Mouse (Mus musculus): Measurements from ENCODE around the gene Galns.

Galns gene

DNA sequence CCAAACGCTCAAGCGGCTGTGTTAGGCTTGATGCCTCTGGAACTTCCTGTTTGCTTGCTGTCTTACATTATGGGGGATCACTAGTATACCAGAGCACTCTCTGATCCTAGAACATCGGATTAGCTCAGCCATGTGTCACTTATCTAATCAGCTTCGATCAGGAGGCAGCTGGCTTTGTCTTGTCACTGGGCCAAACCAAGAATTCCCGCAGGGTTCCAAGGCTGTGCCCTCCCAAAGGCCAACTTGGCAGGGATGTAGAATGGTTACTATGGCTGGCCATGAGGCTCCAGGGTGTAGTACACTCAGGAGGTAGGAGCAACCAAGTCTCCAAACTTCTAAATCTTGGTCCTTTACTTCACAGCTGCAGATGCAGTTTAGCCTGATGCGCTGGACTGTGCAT lies 44.5 kb downstream of the Galns start:
- no peak for DNase-seq

DNA sequence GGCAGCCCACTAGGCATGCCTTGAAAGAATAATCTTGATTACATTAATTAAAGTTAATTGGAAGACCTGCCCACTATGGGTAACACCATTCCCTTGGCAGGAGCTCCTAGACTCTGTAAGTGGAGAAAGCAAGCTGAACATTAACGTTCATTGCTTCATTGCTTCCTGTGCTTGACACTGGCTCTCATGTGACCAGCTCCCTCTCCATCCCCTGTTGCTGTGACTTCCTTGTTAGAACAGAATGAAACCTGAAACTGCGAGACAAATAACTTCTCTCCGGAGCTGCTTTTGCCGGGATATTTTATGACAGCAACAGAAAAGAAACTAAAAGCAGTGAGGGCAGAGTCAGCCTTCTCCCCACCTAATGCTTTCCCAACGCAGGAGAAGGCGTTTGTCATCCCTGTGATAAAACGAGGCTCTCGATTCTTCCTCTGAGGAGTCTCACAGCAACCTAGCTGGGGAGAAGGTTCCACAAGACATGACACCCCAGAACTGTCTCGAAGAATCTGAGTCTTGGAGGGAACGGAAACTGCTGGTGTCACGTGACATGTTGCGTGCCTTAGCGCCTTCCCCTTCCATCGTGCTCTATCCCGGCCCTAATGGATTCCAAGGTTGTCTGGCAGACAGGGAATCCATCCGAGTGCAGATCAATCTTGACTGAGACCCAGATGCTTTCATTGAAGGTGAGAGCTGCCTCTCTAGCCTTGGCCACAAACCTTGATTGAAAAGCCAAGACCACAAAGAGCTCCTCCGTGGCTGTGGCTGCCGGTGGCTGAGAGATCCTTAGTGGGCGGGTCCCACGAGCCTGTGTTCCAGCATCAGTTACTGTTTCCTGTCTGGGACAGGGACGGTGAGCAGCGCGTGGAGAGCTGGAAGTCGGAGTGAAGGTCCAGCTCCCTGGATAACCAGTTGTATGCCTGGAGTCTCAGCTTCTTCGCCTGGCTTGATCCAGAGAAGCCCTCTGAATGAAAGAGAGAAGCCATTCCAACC lies 46.6 kb downstream of the Galns start:
- DNase-seq = no peak

DNA sequence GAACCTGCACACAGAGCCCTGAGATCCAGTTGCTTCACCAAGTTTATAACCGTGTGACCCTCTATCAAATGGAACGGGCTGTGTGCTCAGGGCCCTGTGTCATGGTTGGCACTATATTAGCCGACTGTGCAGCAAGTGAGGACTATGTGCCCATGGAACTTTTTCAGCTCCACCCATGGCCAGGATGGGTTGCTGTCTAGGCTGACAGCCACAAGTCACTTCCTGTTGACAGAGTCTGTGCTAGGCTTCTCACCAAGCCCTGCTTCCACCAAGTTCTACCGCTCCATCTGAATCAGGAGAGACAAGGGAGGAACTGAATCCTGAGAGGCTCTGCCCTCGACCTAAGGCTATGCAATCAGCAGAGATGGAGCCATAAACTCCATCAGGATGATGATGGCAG lies 50.1 kb downstream of the Galns start:
- DNase-seq = peak in 1 of 2 experiments; percentile 50

DNA sequence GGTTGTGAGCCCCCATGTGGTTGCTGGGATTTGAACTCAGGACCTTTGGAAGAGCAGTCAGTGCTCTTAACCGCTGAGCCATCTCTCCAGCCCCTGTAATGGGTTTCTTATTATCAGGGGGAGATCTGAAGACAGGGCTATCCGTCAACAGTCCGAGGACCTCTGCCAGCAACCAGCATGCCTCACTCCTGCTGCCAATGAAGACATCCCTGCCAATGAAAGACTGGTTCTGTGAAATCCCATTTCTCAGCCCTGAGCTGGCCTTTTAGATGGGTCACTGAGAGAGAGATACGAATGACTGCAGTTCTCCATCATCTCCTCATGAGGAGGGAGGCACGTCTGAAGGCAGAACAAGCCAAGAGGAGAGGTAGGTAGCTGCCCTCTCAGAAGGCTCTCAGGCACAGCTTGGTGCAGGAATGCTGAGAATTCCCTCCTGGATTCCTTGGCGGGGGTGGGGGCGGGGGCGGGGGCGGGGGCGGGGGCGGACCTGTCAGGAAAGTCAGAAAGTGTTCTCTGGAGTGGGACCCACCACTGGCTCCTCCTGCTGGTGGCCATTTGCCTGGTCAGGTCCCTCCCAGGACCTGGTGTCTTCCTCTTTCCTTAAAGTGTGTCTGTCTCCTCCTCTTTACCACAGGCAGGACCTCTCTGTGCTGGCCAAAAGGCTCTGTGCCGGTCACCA lies 52.5 kb downstream of the Galns start:
- DNase-seq = peak in 1 of 2 experiments; percentile 60

DNA sequence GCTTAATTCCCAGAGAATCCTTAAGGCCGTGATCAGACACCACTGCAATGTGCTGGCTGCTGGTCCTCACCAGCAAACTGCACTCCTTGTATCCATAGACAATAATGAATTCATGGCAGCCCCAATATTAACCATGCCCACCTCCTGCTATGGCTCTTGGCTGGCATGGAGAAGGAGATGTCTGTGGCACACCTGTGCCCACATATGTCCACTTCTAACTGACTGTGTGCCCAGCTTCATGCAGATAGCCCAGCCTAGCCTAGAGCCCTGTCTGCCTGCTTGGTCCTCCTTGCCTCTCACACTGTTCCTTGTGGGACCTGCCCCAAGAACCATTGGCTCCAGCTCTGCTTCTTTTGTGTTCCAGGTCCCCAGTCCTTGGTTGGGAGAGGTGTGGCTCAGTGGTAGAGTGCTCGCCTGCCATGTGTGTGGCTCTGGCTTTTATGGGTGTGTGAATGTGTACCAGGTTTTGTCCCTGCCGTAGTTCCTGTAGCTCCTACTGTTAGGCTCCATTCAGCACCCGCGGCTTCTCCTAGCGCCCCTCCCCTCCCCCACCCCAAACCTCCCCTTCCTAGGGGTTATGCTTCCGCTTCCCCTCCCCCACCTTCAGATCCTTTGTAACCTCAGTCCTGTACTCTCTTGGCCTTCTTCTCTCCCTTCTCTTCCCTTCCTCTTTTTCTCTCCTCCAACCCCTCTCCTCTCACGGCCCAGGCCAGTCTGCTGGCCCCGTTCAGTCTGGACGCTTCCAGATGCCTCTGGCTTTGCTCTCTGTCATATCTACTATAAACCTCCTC lies 53.8 kb downstream of the Galns start:
- DNase-seq = no peak

DNA sequence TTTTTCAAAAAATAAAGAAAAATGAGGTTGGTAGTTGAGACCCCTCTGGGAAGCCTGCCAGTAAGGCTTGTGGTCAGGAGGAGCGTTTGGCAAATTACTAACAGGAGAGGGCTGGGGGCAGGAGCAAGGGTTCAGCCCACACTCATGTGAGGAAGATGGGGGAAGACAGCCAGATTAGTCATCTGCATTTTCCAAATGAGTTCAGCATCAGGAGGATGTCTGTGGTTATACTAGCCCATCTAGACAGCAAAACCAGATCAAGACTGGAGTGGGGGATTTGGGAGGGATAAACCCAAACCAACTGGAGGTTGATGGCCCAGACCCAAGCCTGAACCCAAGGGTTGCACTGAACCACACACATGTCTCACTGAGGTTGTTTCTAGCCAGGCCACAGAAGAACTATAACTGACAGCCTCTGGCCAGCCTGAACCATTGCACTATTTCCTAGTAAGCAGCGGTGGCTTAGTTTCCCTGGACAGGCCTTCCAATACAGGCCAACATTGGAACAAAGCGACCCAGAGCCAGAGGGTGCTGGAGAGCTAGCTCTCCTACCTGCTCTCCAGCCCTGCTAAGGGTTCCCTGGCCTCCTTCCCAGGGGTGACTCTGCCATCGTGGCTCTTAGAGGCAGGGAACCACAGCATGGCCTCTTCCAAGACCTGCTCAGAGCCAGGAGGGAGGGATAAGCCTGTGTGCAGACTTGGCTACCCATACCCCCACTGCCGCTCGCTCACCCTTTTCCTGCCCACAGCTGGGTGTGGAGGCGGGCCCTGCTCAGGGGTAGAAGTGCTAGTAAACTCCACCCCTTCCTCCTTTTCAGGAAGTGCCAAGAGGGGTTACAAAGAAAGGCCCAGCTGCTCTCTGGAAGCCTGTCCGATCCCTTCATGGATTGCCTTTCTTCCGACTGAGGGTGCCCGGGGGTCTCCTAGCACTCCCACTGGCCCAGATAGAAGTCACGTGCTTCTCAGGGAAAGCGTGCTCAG lies 54.9 kb downstream of the Galns start:
- peak; percentile 53 to 79 for DNase-seq

DNA sequence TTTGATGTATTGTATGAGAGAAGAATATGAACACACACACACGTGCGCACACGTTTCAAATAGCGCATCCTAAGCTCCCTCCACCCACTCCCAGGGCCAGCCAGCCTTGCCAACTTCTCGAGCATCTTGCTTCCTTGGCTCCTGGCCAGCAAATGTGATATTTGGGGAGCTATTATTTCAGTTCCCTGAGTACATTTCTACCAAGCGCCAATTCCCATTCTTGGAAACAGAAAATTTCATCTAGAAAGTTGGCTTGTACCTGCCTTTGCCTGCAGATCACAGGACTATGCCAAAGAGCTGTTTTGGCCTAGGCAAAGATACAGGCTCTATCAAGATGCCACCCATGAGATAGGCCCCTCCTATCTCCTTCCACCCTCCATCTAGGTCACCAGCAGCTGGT lies 56.5 kb downstream of the Galns start:
- DNase-seq = no peak

DNA sequence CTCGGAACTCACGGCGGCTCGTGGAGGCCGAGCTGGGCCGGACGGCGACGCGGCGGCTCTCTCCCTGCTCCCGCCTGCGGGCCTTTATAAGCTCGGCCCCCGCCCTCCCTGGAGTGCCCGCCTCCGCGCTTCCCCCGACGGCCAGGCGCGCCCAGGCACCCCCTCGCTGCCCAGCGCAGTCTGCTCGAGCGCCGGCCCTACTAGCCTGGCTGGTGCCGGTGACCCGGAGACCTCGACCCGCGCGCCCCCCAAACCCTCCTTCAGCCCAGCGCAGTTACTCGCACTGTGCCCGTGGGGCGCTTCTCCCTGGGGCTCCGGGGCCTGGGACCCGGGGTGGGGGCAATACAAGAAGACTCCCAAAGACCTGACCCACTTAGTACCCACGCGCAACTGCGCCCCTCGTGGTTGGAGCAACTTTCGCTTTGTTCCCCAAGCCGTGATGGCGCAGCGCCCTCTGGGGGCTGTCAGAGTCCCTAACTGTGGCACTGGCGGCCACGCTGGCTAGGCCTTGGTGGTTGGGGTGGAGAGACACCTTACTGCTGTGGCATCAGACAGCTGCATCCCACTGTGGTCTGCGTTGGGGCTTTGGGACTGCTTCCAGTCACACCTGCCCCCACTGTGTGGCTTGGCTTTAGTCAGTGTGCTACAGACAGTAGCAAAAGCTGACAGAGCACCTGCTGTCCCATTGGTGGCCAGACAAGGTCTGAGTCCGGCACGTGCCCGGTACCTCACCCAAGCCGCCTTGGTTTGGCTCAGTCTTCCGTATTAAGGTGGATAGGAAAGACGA lies 59.8 kb downstream of the Galns start, which contains the start of gene Piezo1:
Piezo1 (minus strand) TSS at position 65 of the 787 bp plus-strand sequence.
- DNase-seq = peak; percentile 96 to 97

DNA sequence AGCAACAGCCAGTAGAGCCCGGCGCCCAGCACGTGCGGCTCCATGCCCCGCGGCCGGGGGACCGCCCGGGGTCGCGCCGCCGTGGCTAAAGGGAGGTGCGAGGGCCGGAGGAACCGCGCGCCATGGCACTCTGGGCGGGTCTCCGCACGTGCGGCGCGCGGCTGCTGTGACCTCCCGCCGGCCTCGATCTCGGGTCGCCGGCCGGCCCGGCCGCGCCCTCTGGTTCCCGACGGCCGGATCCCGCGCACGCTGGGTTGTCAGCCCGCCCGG lies 60.3 kb downstream of the Galns start:
- no peak for DNase-seq

DNA sequence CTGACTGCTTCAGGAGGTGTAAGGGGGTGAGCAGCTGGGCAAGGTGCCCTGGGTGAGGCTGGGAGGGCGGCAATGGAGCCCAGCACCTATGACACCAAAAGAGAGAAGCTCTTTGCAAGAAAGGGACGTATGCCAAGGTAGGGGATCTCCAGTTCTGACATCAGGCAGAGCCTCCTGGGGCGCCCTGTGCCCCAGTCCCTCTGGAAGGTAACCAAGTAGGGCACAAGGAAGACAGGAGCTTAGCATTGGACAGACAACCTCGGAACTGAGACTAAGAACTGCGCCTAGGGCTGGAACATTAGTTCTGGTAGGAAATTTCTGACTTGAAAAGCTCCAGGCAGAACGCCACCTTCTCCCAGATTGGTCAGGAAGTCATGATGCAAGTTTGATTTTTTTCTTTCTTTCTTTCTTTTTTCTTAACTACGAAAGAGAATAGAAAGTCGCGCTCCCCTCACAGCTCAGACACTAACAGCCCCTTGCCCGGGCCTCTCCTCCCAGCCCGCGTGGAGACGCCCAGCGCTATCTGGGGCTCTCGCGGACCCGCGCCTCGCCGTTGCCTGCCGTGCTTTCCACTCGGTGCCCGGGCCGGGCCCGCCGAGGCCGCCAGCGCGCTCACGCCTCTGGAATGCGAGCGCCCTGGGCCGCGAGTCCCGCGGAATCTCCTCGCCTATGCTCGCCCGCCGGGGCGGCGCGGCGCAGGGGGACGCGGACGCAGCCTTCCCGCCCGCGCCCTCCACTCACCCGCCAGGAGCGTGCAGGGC lies 60.8 kb downstream of the Galns start:
- peak; percentile 56 to 75 for DNase-seq

DNA sequence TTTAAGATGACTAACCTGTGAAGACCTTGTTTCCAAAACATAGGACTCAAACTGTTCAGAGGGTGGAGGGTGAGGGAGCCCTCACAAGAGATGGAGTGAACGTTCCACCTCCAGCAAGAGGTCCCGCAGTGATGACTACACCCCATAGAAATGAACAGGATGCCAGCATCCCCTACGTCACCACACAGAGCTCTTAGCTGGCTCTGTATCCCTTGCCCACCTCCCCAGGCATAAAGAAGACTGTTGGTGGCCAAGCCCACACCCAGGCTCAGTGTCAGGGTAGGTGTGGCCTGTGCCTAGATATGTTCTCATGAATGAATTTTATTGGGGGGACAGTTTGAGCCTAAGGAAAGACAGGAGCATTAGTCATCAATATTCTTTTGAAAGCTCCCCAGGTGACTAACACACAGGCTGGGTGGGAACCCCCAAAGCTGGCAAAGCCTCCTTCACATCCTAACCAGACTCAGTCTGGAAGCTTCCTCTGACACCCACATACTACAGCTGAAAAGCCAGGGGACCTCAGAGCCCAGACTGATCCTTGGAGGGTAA lies 62.3 kb downstream of the Galns start:
- DNase-seq = no peak

DNA sequence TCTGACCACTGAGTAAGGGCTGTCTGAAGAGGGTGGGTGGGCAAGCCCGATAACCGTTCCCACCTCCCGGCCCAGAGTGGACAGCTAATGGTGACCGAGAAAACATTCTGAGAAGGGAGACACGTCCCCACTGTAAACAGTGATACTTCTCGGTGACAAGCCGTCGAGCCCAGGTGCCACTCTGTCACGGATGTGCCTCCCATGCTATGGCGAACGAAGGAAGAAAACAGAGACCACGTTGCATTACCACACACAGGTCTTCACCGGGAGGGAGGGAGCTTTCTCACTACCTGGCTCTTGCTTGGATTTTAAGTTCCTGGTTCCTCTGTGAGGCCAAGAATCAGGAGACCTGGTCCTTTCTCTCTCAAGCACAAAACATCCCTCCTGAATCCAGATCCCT lies 62.9 kb downstream of the Galns start:
- no peak for DNase-seq

DNA sequence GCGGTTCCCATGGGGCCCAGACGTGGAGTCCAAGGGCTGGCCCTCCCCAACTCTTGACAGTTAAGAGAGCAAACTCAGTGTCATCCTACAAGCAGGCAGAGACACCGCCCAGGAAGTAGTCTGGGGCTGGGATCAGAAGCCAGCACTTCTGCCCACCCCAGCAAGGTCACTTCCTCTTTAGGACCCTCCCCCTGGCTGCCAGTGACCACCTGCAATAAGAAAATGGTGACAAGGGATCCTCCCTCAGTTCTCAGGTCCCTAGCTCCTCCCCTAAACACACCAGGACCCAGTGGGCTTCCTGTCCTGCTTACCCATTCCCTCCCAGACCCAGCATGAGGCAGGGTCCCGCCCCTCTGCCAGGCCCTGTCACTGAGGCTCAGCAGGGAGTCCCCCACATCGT lies 63.4 kb downstream of the Galns start:
- peak; percentile 29 to 72 for DNase-seq

DNA sequence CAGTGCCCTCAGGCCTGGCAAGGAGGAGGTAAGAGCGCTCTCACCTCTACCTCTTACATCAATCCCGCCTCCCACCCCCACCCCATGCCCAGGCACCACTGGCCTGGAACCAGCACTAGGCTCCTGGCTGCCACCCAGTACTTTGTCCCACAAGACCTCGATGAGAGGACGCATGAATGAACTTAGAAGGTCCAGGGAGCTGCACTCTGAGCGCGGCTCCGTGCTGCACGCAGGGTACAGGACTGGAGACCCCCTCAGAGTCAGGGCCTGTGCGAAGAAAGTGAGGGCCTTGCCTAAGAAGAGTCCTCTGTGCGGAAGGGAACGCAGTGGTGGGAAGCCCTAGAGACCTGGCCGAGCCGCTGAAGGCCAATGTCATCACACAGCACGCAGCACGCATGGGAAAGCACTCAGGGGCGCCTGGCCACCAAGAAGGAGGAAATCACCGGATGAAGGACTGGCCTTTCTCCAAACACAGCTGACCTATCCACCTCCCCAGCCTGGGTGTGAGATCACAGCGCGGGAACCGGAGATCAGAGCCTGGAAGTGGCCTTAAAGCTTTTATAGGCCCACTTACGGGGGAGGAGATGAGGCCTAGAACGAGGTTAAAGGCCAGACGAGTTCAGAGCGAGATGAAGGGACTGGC lies 64.3 kb downstream of the Galns start:
- DNase-seq = peak; percentile 88 to 95

DNA sequence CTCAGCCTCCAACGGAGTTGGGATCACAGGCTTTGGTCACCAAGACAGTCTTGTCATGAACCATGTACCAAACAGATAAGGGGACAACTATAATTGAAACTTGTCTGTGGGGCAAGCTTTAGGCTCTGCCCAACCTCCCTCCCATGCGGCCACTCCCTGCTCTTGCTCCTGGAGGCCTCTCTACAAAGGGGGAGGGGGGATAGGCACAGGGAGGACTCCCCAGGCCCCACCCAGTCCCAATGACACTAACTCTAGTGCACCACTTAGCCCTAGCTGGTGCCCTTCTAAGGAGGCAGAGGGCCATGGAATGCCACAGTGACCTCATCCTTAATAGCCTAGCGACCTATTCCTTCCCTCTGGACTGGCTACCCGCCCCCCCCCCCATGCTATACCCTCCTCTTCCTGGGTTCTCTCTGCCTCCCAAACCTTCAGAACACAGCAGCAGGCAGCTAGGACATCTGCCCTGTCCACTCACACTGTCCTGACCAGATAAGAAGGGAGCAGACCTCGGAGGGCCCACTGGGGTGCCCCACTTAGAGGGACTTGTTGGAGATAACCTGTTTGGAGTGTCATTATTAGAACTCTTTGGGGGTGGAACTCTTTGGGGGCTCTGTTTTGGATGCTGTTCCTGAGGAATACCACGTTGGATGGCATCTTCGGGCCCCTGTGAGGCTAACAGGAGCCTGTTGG lies 65.1 kb downstream of the Galns start:
- DNase-seq = no peak

DNA sequence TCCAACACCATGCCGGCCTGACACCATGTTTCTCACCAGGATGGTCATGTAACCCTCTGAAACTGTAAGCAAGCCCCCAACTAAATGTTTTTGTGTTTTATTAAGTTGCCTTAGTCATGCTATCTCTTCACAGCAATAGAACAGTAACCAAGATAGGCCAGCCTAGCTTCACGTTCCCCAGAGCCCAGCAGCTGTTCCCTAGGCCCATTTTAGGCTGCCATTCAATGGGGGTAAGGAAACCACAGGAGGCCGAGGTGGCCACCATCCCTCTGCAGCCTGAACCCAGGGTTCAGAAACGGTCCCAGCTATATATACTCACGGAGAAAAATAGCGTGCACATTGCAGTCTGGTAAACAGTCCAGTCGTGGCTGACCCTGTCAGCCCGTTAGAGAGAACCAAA lies 67.1 kb downstream of the Galns start:
- DNase-seq = no peak

DNA sequence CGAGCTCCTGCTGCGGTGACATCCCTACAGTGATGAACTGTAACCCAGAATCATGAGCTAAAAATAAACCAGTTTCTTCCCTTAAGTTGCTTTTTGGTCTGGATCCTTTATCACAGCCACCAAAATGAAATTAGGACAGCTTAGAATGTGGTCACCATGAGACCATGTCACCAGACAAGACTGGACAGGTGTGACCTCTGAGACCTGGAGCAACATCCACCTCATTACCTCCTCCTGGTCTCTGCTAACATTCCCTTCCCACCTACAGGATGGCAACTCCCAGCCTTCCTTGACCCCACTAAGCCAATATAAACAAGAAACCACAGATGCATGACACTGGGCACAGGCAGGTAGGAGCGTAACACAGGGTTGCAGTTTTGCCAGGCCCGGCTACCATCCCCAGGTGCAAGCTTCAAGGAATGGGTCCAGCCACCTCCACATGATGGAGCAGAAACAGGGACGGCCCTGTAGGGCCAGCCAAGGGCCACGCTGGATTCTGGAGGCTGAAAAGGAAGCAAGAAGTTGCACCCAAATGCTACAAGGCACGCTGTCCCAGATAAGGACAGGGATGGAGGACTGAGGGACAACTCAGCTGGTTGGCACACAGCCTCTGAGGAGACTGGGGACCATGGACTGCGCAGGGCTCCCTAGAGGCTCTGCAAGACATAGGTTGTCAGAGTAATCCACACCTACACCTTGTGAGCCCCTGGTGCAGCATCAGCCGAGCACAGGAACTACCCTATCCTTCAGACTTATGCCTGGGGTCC lies 72.8 kb downstream of the Galns start:
- no peak for DNase-seq

DNA sequence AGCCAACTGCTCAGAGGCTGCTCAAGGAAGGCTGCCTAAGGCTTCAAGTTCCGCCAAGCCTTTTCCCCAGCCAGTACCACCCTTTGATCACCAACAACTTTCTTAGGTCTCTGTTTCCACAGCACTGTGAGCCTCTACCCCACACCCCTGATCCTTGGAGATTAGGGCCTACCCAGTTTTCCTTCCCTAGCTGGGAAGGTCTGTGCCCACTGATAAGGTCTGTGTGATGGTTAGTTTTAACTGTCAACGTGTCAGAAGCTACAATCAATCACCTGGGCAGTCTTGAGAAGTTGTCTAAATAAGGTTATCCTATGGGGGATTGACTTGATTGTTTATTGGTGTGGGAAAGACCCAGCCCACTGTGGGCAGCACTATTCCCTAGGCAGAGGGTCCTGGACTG lies 73.5 kb downstream of the Galns start:
- DNase-seq = no peak
